Mouse (Mus musculus): ENCODE results near the gene Lpgat1. TPM values are rescaled to one million over a fixed set of nuclear protein-coding genes. Genes with fewer than 3 reads are reported as not detected.

Gene Lpgat1
- total RNA-seq, 2 experiments from 2014 or later = 56.0 to 70.3 TPM

DNA sequence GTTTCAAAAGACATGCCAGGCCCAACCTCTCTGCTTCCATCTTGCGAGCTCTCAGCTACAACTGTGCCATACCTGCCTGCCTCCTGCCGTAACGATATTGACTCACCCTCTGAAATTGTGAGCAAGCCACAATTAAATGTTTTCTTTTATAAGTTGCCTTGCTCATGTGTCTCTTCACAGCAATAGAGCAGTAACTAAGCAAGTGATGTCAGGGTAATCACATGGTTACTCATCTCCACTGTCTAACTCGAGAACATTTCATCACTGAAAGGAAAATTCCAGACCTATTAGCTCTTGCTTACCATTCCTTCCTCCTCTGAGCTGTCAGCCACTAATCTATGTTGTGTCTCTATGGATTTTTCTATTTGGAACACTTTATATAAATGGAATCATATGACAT lies 15.0 kb downstream of the Lpgat1 start:
- DNase-seq (ENCODE audit: low spot score in 2 of 2) = no peak

DNA sequence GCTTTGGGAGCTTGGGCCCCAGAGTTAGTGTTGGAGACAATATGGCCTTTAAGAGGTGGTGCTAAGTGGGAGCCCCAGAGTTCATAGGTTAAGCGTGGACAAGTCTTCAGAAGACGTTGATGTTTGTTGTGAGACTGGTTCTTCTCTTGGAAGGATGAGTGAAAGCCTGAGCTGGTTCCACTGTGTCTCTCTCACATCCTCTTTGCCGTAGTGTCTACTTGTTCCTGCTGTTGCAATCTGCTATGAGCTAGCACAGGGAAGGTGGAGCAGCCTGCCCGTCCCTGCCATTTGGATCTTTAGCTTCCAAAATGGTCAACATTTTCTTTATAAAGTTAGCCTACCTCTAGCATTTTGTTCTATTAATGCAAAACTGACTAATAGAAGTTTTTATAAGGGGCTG lies 16.2 kb downstream of the Lpgat1 start:
- no peak for DNase-seq (ENCODE audit: low spot score in 2 of 2)

DNA sequence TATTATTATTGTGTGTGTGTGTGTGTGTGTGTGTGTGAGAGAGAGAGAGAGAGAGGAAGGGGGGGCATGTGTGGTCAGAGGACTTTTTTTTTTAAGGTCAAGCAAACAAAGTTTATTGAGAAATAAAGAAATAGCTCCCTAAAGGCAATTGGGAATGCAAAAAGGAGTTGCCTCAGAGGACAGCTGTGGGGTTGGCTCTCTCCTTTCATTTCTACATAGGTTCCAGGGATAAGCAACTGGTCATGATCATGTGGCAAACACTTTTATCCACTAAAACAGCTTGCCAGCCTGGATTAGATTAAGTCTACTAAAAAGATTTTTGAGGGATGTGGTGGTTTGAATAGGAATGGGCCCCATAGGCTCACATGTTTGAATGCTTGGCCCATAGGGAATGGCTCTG lies 18.8 kb downstream of the Lpgat1 start:
- no peak for DNase-seq (ENCODE audit: low spot score in 2 of 2)

DNA sequence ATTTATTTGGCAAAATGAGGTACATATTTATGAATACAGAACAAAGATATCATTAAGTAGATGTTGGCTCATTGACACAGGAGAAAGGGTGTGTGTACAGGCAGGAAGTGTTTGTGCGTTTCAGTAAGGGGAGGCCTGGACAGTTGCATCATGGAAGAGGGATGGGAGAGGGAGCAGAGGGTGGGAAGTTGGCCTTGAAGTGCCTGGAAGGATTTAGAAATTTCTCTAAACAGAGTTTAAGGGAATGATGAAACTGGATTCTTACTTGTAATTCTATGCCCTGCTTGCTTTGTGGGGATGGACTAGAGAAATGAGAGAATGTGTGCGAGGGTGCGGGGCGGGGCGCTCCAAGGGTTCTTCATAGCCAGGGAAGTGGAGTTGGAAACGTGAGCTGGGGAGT lies 20.2 kb downstream of the Lpgat1 start:
- DNase-seq (ENCODE audit: low spot score in 2 of 2) = no peak

DNA sequence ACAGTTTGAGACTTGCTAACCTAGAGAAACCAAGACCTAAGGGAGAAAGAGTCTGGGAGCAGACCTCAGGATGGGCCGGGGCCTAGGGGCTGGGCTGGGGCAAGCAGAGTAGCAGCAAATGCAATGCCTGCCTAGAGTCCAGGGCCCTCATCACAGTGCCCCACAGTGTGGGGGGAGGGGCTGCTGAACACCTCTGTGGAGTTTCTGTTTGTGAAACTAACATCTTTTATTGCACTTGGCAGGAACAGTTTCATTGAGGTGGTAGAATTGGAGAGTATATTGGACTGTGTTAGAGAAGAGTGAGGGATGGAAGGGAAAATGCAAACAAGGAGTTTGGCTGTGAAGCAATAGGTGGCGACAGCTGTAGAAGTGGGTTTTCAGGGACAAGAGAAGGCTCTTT lies 21.1 kb downstream of the Lpgat1 start:
- DNase-seq (ENCODE audit: low spot score in 2 of 2) = no peak

DNA sequence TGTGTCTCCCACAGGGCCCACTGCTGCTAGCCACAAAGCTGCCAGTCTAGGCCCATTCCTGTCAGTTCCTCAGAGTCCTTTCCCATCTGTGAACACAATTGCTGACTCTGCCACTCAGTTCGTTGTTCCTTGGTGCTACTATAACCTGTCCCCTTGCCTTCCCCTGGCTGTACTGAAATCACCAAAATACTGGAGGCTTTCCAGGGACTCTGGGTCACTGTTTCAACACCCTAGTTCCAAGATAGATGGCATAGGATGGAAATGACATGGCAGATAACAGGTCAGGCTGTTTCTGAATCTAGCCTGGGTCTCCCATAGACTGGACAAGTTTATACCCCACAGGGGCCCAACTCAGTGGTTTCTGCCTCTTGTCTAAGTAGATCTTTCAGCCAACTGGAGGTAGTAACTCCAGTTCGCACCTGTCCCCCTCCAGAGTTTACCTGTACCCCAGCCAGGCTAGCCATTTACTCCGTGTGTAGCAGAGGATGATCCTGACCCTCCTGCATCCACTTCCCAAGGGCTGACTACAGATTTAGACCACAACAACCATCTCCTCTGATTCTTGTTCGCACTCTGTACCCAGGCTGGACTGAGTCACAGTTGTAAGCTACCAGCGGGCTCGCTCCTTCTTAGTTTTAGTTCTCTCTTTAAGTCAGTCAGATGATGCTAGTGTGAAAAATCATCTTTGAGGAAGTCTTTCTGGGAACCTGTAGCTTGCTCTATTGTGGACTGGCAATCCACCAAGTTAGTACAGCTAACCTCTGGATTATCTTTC lies 23.1 kb downstream of the Lpgat1 start:
- DNase-seq (ENCODE audit: low spot score in 2 of 2) = no peak

DNA sequence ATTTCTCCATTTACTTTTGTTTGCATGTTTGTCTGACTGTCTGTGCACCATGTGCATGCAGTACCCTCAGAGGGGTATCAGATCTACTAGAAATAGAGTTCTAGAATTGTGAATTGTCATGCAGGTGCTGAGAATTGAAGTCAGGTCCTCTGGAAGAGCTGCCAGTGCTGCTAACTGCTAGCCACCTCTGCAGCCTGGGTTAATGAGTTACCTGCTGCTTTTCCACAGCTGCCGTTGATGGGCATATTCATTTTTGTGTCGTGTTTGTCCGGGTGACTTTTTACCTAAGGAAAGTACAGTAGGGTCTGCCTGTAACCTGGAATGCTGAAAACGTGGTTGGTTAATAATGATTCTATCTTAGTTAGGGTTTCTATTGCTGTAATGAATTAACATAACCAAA lies 24.0 kb downstream of the Lpgat1 start:
- no peak for DNase-seq (ENCODE audit: low spot score in 2 of 2)

DNA sequence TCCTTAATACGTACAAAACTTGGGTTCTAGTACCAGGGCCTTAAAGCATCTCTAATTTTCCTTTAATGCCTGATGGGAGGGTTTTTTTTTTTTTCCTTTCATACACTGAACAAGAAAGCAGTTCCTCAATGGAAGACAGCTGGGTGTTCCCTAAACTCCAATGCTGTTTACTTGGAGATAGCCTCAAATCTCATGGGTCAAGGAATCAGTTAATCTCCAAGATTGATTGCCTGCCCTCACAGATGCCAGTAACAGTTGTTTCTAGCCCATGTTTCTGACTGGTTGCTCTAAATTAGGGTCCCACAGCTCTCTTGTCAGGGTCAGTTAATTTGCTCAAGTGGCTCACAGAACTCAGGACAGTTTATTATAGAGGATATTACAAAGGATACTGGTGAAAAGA lies 30.8 kb downstream of the Lpgat1 start:
- no peak for DNase-seq (ENCODE audit: low spot score in 2 of 2)

DNA sequence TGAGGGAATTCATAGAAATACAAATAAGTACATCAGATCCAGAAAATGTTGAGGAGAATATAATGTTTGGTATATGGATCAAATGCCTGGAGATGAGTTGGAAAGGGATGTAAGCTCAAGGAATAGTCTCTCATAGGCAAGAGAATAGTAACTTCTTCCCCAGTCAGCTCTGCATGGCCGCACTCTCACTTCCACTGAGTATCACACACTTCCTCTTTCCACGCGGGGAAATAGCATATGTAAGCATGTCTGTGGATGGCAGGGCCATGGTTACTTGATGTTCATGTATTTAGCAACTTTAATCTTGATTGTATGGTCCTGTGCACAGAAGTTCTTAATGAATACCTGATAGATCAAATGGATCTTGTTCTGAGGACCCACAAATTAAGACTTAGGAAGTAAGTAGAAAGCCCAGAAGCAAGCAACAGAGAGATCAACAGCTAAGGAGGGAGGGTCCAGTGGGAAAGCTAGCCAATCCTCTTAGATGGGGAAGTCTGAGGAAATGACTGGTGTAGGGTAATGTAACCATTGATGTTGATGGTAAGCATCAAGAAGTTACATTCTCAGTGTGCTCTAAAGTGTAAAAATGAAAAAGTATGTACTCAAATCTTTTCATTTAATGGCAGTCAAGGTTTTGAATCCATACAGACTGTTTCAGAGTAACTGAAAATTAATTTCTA lies 39.0 kb downstream of the Lpgat1 start:
- DNase-seq (ENCODE audit: low spot score in 2 of 2) = no peak

DNA sequence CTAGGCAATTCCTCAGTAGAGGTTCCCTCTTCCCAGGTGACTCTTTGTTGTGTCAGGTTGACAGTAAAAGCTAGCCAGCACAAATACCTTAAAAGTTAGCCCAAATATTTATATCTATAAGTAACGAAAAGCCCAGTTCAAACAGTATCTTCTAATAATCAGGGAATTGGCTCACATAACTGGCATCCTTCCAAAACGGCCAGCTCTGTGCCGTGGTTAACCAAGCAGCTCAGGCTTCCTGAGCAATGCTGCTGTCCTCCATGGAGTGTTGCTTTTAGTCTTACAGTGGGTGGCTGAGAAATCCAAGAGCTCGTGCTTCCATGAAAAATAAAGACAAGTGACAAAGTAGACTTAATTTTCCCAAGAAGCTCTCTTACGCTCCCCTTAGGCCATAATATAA lies 56.5 kb downstream of the Lpgat1 start:
- no peak for DNase-seq (ENCODE audit: low spot score in 2 of 2)

DNA sequence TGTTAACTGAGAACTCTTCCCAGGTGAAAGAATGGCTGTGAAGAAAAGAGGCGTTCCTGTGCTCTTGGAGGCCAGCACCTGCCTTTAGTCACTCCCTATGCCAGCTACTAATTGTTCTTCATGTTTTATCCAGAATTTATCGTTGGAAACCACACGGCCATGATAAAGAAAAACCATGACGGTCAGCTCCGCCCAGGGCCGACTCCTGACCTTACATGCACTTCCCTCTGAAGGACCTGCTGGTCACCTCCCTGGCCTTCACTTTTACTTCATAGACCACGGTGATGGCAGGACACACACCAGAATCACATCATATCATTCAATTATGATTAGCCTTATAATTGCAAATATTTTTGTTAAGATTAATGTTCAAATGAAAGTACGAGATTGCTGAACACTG lies 57.5 kb downstream of the Lpgat1 start:
- no peak for DNase-seq (ENCODE audit: low spot score in 2 of 2)

DNA sequence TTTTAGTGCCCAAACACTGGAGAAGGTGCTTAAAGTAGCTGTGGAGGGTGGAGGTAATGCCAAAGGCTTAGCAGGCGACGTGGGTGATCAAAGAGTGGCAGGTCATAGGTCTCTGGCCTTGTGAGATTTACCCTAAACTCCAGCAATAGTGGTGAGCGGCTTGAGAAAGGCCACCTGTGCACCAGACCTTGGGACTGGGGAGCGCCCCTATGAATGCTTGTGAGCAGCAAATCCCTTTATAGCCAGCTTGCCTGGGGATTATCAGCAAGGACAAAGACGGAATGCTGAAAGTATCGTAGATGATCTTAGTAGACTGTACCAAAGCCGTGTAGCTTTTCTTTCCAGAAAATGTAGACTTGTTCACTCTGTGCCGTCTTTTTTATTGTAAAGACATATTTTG lies 59.9 kb downstream of the Lpgat1 start:
- DNase-seq (ENCODE audit: low spot score in 2 of 2) = no peak

DNA sequence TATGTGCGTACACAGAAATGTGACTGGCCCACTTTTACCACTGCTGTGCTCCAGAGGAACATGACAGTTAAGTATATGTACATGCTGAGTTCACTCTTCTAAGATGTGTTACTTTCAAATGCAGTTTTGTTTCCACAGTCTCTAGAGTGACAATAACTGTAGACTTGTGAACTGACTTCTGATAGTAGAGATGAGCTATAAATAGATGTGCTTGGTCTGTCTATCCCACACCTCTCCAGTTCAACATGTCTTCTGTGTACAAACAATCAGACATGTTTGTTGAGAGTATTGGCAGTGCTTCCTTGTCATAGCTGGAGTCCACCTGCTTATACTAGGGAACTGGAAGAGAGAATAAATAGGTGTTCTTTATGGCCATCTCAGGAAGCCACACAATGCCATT lies 62.8 kb downstream of the Lpgat1 start:
- DNase-seq (ENCODE audit: low spot score in 2 of 2) = no peak

DNA sequence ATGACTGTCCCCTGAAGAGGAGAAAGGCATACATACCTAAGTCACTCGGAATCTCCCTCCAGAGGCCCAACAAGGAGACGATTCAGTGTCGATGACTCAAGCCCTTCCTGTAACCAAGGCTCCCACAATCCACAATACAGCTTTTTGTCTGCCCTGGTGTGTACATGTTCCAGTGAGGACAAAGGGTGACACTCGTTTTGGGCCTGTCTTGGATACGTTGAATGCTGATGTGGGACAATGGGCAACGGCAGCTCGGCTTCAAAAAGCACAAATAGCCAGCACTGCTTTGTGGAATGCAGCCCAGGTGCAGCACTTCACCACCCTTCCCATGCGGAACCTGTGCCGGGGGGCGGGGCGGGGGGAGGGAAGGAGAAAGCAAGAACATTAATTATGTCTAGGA lies 67.5 kb downstream of the Lpgat1 start:
- no peak for DNase-seq (ENCODE audit: low spot score in 2 of 2)

DNA sequence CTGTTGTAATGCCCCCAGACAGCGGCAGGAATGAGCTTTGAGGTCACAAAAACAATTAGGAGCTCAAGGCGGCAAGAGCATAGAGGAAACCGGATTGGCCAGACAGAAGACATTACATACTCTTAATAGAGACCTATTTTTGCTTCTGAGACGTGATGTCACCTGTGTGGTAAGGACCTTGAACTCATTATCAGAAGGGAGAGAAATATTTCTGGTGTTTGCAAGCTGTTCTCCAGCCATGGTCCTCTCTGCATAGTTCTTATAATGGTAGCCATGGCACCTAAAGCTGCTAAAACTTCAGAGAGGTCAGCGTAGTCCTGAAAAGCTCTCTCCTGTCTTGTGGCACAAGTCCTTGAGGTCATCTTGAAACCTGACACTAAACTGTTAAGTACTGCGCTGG lies 68.6 kb downstream of the Lpgat1 start:
- DNase-seq (ENCODE audit: low spot score in 2 of 2) = no peak

DNA sequence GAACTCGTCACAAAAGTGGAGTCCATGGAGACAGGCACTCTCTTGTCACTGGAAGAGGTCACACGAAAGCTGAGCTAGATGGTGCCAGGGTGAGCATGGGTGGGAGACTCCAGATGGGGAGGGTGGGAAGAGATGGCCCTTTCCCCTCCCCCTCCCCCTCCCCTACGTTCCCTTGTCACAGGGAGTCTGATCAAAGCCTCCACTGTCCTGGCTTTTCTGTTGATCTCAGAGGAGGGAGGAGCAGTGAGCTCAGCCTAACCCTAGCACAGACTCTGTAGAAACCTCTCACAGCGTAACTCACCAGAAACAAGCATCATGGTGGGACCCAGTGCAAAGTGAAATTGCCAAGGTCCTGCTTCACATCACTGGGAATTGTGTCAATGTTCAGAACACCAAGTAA lies 69.7 kb downstream of the Lpgat1 start:
- DNase-seq (ENCODE audit: low spot score in 2 of 2) = no peak

DNA sequence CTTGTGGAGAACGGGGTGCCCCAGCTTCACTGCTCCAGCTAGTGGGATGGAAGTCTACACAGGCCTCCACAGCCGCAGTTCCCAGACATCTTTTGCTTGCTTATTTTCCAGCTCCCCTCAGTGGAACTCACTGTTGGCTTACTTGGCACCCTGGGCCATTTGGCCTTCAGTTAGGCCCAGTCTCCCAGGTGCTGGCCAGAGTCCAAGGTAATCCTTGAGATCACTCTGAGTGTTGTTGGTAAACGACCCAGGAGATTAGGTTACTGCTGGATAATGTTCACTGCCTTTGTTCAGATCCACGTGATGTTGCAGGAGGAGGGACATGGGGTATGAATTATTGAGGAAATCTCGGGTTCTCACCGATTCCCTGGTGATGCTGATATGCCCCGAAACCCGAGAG lies 75.4 kb downstream of the Lpgat1 start:
- DNase-seq (ENCODE audit: low spot score in 2 of 2) = no peak

DNA sequence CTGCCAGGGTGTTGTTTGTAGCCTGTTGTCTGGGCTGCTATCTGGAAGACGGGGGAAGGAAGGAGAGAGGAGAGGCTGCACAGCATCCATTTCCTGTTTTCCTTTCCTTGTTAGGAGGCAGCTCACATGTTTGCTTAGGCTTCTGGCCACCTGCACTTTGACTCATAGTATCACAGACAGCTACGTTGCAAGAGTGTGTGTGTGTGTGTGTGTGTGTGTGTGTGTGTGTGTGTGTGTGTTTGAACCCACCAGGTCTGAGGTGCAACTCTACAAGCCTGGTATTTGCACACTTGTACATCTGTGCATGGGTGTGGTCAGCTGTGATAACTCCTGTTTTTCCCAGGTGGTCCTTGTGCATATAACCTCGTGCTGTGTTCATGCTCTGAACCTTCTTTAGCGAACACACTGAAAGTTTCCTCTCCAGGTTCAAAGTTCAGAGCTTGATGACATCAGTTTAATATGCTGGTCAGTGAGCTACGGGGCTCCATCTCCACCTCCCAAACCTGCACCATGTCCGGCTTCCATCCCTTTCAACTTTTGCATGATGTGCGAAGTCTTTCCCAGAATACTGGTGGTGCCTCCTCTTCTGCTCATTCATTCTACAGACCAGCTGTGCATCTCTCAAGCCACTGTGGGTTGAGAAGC lies 76.4 kb downstream of the Lpgat1 start:
- DNase-seq (ENCODE audit: low spot score in 2 of 2) = no peak

DNA sequence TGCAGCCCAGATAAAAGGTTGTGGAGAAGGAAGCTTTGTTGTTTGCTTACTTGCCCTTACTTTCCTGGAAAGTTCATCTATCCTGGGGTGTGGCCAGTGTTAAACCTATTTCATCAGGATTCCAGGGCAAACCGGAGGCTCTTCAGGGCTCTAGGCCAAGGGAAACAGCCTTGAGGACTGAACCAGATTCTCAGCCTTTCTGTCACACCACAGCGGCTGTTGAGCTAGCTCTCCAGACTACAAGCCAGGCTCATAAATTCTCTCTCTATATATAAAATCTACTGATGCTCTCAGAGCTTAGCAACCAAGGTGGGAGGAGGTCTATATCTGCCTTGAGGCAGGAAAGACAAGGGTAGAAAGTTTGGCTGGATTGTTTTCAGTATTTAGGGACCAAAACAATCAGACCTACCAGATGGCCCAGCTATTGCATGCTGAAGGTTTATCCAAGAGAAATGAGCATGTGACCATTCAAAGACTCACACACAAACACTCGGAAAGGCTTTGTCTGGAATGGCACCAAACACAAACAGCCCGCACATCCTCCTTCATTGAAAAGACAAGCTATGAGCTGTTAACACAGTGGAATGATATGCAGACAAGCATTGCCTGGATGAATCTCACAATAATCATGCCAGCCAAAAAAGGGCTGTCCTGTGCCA lies 78.7 kb downstream of the Lpgat1 start:
- DNase-seq (ENCODE audit: low spot score in 2 of 2) = no peak

DNA sequence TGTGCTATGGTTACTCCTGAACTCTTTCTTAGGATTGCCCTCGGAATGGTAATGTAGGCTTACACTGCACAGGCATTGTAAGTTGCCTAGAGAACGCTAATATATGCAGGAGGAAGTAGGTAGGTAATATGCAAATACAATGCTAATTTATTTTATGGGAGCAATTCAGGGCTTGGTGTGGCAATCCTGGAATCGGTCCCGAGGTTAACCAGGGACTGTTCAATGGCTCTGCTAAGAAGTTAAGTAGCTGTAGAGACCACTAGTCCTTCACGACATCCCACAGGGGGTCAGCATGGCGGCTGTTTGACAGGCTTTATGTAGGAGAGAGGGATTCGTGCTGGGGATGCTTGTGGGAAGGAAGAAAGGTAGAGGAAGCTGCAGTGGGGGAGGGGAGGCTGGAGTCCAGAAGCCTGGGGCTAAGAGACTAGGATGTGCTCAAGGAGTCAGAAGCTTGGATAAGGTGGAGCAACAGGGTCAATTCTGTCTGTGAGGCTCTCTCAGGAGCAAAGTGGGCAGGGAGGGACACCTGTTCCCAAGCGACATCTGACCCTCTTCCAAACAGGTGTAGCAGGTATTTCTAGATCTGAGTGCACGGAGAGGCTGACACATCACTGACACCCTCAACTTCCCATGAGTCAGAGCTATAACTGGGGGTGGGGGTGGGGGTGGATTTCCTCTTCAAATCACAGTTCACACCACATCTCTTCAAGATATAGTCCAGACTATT lies 84.6 kb downstream of the Lpgat1 start:
- no peak for DNase-seq (ENCODE audit: low spot score in 2 of 2)
